Mouse (Mus musculus): ENCODE data around the gene Ube2k. TPM values are rescaled to one million over a fixed set of nuclear protein-coding genes. Genes with fewer than 3 reads are reported as not detected.
A peak's percentile ranks its signal among the peaks of the same experiment; 100 is the strongest.
"Not testable (repeated sequence)": the region's sequence is repeated elsewhere in the genome, so short reads cannot be mapped to it uniquely, and the experiment has no call there.

The Ube2k gene
- total RNA-seq, 2 experiments from 2014 or later: 60.9 to 61.8 TPM

- intact Hi-C loops (cut with DNase I; ENCODE audit: low total_unique reads): loop anchor here (5.0 to 10.0 kb wide), 2 partner anchors 89 to 162 kb away; partner anchors contain the start of gene Pds5a
- no peak for DNase-seq
Observed at GRCm38 (mm10) chr5:65535457-65536067, 1.5 kb upstream of the Ube2k start.

GRCm38 (mm10) chr5:65536068-65536465 is 966 bp upstream of the Ube2k start:
- DNase-seq: not testable (repeated sequence)
- intact Hi-C loops (cut with DNase I; ENCODE audit: low total_unique reads): loop anchor here (5.0 to 10.0 kb wide), 2 partner anchors 89 to 161 kb away; partner anchors contain the start of gene Pds5a

GRCm38 (mm10) chr5:65537420-65538071 is 513 bp downstream of the Ube2k start:
- intact Hi-C loops (cut with DNase I; ENCODE audit: low total_unique reads): loop anchor here (5.0 to 10.0 kb wide), 2 partner anchors 87 to 160 kb away; partner anchors contain the start of gene Pds5a
- peak; percentile 58 for DNase-seq

GRCm38 (mm10) chr5:65538121-65538520 is 1.1 kb downstream of the Ube2k start:
- intact Hi-C loops (cut with DNase I; ENCODE audit: low total_unique reads): loop anchor here (5.0 to 10.0 kb wide), 2 partner anchors 87 to 159 kb away; partner anchors contain the start of gene Pds5a

GRCm38 (mm10) chr5:65538829-65539228 is 1.8 kb downstream of the Ube2k start:
- intact Hi-C loops (cut with DNase I; ENCODE audit: low total_unique reads): loop anchor here (5.0 to 10.0 kb wide), 2 partner anchors 86 to 158 kb away; partner anchors contain the start of gene Pds5a
- DNase-seq: no peak

More at GRCm38 (mm10) chr5:65538121-65538520, 1.1 kb downstream of the Ube2k start:
- DNase-seq: no peak

GRCm38 (mm10) chr5:65539786-65540185 is 2.8 kb downstream of the Ube2k start:
- no peak for DNase-seq
- intact Hi-C loops (cut with DNase I; ENCODE audit: low total_unique reads): loop anchor here (5.0 to 10.0 kb wide), 2 partner anchors 85 to 158 kb away; partner anchors contain the start of gene Pds5a

GRCm38 (mm10) chr5:65541889-65542288 is 4.9 kb downstream of the Ube2k start:
- intact Hi-C loops (cut with DNase I; ENCODE audit: low total_unique reads): no loop called here
- DNase-seq: no peak

GRCm38 (mm10) chr5:65543491-65543890 is 6.5 kb downstream of the Ube2k start:
- no peak for DNase-seq
- intact Hi-C loops (cut with DNase I; ENCODE audit: low total_unique reads): no loop called here

GRCm38 (mm10) chr5:65544616-65545015 is 7.6 kb downstream of the Ube2k start:
- intact Hi-C loops (cut with DNase I; ENCODE audit: low total_unique reads): no loop called here

GRCm38 (mm10) chr5:65549677-65550076 is 12.6 kb downstream of the Ube2k start:
- intact Hi-C loops (cut with DNase I; ENCODE audit: low total_unique reads): no loop called here
- DNase-seq: no peak

More at GRCm38 (mm10) chr5:65544616-65545015, 7.6 kb downstream of the Ube2k start:
- no peak for DNase-seq

GRCm38 (mm10) chr5:65557109-65557508 is 20.1 kb downstream of the Ube2k start:
- no peak for DNase-seq
- intact Hi-C loops (cut with DNase I; ENCODE audit: low total_unique reads): no loop called here

- no peak for DNase-seq
- intact Hi-C loops (cut with DNase I; ENCODE audit: low total_unique reads): no loop called here
Observed at GRCm38 (mm10) chr5:65561125-65561893, 24.3 kb downstream of the Ube2k start.

GRCm38 (mm10) chr5:65565486-65565885 is 28.5 kb downstream of the Ube2k start:
- intact Hi-C loops (cut with DNase I; ENCODE audit: low total_unique reads): no loop called here
- no peak for DNase-seq

- intact Hi-C loops (cut with DNase I; ENCODE audit: low total_unique reads): no loop called here
- no peak for DNase-seq
Observed at GRCm38 (mm10) chr5:65574876-65575275, 37.8 kb downstream of the Ube2k start.

GRCm38 (mm10) chr5:65575896-65576295 is 38.9 kb downstream of the Ube2k start:
- no peak for DNase-seq
- intact Hi-C loops (cut with DNase I; ENCODE audit: low total_unique reads): no loop called here

- no peak for DNase-seq
- intact Hi-C loops (cut with DNase I; ENCODE audit: low total_unique reads): no loop called here
Observed at GRCm38 (mm10) chr5:65578545-65578944, 41.5 kb downstream of the Ube2k start.

GRCm38 (mm10) chr5:65586291-65586690 is 49.3 kb downstream of the Ube2k start:
- intact Hi-C loops (cut with DNase I; ENCODE audit: low total_unique reads): no loop called here

GRCm38 (mm10) chr5:65590199-65590598 is 53.2 kb downstream of the Ube2k start:
- no peak for DNase-seq
- intact Hi-C loops (cut with DNase I; ENCODE audit: low total_unique reads): no loop called here

More at GRCm38 (mm10) chr5:65586291-65586690, 49.3 kb downstream of the Ube2k start:
- DNase-seq: no peak

GRCm38 (mm10) chr5:65592421-65592820 is 55.4 kb downstream of the Ube2k start:
- intact Hi-C loops (cut with DNase I; ENCODE audit: low total_unique reads): no loop called here

GRCm38 (mm10) chr5:65599681-65600080 is 62.6 kb downstream of the Ube2k start:
- intact Hi-C loops (cut with DNase I; ENCODE audit: low total_unique reads): no loop called here
- DNase-seq: no peak

More at GRCm38 (mm10) chr5:65592421-65592820, 55.4 kb downstream of the Ube2k start:
- no peak for DNase-seq

Measured in gastrocnemius, postnatal 14 days (tissue).